Mouse (Mus musculus): ENCODE results near the gene Znrd1as. TPM values are rescaled to one million over a fixed set of nuclear protein-coding genes. Genes with fewer than 3 reads are reported as not detected.

Gene Znrd1as
- polyA plus RNA-seq, 1 experiment from 2014 or later: 6.1 TPM

DNA sequence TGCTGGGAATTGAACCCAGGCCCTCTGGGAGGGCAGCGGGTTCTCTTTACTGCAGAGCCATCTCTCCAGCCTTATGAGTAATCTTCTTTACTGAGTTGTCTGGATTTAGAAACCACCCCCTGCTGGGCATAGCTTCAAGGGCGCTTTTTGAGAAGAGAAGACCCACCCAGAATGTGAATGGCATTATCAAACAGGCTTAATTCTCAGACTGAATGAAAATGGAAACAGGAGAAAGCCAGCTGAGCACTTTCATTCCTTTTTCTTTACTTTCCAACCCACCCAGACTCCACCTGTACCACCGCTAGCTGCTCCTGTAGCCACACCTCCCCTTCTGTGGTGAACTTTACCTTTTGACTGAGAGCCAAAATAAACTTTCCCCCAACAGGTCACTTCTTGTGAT, 37.1 kb downstream of the Znrd1as start:
- no peak overlapping the region for H3K27ac ChIP-seq (replicated peaks; ENCODE audit: low read depth, low read length)
- no peak for DNase-seq (ENCODE audit: low spot score)
- no peak for ATAC-seq (ENCODE audit: low read depth)
- H3K36me3 ChIP-seq (ENCODE audit: control insufficient read depth, insufficient read depth, low read length): no peaks in the 10 kb centered on the region
- H3K9me3 ChIP-seq (ENCODE audit: control insufficient read depth, low read length): no peaks in the 10 kb centered on the region
- H3K4me2 ChIP-seq (ENCODE audit: low read depth, low read length): no peak overlapping the region
- 62% methylated on average over 3 of the region's 3 CpGs for WGBS
- H3K4me3 ChIP-seq (ENCODE audit: low read depth, low read length): no peak overlapping the region
- H3K4me1 ChIP-seq (ENCODE audit: control insufficient read depth, insufficient read depth, low read length): no peaks in the 10 kb centered on the region
- no peak overlapping the region for H3K9ac ChIP-seq (ENCODE audit: low read depth, low read length)
- no peaks in the 10 kb centered on the region for H3K27me3 ChIP-seq (replicated peaks; ENCODE audit: control insufficient read depth, insufficient read depth, low read length)

DNA sequence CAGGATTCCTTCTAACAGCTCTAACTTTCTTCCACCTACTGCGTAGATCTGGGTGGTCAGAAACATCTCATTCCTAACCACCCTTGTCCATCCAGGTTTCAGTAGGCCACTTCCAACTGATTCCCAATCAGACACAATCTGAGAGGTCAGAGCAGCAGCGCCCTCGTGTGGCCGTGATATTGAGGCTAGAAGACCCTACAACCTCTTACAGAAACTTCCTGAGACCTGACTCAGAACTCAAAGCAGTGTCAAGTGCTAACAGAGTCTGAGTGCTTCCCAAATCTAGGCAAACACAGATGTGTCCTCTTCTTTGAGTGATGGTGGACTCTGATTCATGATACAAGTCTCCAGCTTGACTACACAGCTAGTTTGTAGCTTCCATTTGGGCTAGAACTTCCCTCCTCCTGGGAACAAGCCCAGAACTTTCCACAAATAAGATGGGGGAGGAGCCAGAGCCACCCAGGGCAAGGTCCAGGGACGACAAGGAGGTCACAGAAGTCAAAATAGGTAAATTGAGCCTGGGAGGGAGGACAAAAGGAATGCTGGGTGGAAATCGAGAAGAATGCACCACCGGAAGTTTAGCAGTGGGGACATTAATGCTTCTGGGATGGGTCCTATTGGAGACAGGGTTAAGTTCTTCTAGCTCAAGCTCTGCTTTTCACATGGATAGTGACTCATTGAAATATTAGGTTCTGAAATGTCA, 38.8 kb downstream of the Znrd1as start:
- H3K4me3 ChIP-seq (ENCODE audit: low read depth, low read length): no peak overlapping the region

DNA sequence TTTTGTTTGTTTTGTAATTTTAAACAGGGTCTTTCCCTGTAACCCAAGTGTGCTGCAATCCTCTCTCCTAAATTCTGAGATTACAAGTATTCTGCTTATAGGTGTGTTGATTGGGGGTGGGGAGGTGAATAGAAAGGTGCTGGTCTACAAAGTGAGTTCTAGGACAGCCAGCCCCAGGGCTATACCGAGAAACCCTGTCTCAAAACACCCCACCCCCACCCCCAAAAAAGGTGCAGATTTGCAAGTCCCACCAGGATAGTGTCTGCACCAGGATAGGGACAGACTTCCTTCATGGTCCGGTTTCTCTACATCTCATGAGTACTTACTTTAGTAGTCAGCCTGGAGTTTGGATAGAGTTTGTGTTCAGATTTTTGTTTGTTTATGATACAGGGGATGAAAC, 40.1 kb downstream of the Znrd1as start:
- Histone ChIP-seq H3K4me1 (ENCODE audit: control insufficient read depth, insufficient read depth, low read length) (no peaks in the 10 kb centered on the region), H3K27me3 (replicated peaks; ENCODE audit: control insufficient read depth, insufficient read depth, low read length) (no peaks in the 10 kb centered on the region), H3K4me2 (ENCODE audit: low read depth, low read length) (no peak overlapping the region), H3K27ac (replicated peaks; ENCODE audit: low read depth, low read length) (no peak overlapping the region), H3K4me3 (ENCODE audit: low read depth, low read length) (no peak overlapping the region), H3K9me3 (ENCODE audit: control insufficient read depth, low read length) (no peaks in the 10 kb centered on the region), H3K36me3 (ENCODE audit: control insufficient read depth, insufficient read depth, low read length) (no peaks in the 10 kb centered on the region), H3K9ac (ENCODE audit: low read depth, low read length) (no peak overlapping the region)
- WGBS: 71% methylated on average over 2 of the region's 2 CpGs
- DNase-seq (ENCODE audit: low spot score) (no peak), ATAC-seq (ENCODE audit: low read depth) (no peak)

More for the DNA sequence above, 38.8 kb downstream of the Znrd1as start:
- Histone ChIP-seq H3K4me2 (ENCODE audit: low read depth, low read length) (no peak overlapping the region), H3K27ac (replicated peaks; ENCODE audit: low read depth, low read length) (no peak overlapping the region), H3K36me3 (ENCODE audit: control insufficient read depth, insufficient read depth, low read length) (no peaks in the 10 kb centered on the region), H3K27me3 (replicated peaks; ENCODE audit: control insufficient read depth, insufficient read depth, low read length) (no peaks in the 10 kb centered on the region), H3K9ac (ENCODE audit: low read depth, low read length) (no peak overlapping the region), H3K4me1 (ENCODE audit: control insufficient read depth, insufficient read depth, low read length) (no peaks in the 10 kb centered on the region), H3K9me3 (ENCODE audit: control insufficient read depth, low read length) (no peaks in the 10 kb centered on the region)
- WGBS: 25% methylated on average over 7 of the region's 7 CpGs
- peak; percentile 84 for DNase-seq (ENCODE audit: low spot score)
- ATAC-seq (ENCODE audit: low read depth): peak; percentile 60

DNA sequence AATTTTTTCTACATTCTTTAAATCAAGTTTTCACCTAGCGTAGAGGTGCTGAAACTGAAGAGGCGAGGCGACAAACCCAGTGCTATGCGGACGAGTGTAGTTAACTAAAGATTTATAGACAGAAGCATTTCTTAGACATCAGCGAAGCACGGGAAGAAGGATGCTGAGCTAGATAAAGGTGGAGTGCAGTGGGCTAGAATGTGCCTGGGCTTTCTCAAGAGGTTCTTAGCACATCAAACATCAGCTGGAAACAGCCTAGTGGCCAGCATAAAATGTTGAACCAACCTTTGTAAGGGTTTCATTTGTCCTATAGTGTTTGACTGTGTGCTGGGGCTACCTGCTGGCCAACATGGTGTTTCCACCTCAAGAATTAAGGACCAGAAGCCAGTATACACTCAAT, 42.5 kb downstream of the Znrd1as start, which contains the start of gene Zfp57:
TSS of gene Zfp57 (plus strand) at position 301 of the 400 bp plus-strand sequence.
- peaks cover 9% of the 10 kb centered on the region; the same call in 1 of the 2 replicates for H3K36me3 ChIP-seq (ENCODE audit: control insufficient read depth, insufficient read depth, low read length)
- H3K4me2 ChIP-seq (ENCODE audit: low read depth, low read length): peak within 1 kb of the TSS; percentile 78
- H3K27me3 ChIP-seq (replicated peaks; ENCODE audit: control insufficient read depth, insufficient read depth, low read length): no peaks in the 10 kb centered on the region
- H3K9ac ChIP-seq (ENCODE audit: low read depth, low read length): peak within 1 kb of the TSS; percentile 98; the same call in 1 of the 2 replicates
- H3K4me1 ChIP-seq (ENCODE audit: control insufficient read depth, insufficient read depth, low read length): no peaks in the 10 kb centered on the region
- WGBS: 97% methylated on average over 7 of the region's 7 CpGs
- no peaks in the 10 kb centered on the region for H3K9me3 ChIP-seq (ENCODE audit: control insufficient read depth, low read length)
- no peak within 1 kb of the TSS for H3K27ac ChIP-seq (replicated peaks; ENCODE audit: low read depth, low read length)
- H3K4me3 ChIP-seq (ENCODE audit: low read depth, low read length): peak within 1 kb of the TSS; percentile 79
- no peak for DNase-seq (ENCODE audit: low spot score)
- no peak for ATAC-seq (ENCODE audit: low read depth)

- H3K4me1 ChIP-seq (ENCODE audit: control insufficient read depth, insufficient read depth, low read length): no peaks in the 10 kb centered on the region
- DNase-seq (ENCODE audit: low spot score) (peak; percentile 95), ATAC-seq (ENCODE audit: low read depth) (peak; percentile 94)
- H3K4me2 ChIP-seq (ENCODE audit: low read depth, low read length): peak overlapping the region; percentile 78
- H3K4me3 ChIP-seq (ENCODE audit: low read depth, low read length): peak overlapping the region; percentile 79
- H3K36me3 ChIP-seq (ENCODE audit: control insufficient read depth, insufficient read depth, low read length): peaks cover 27% of the 10 kb centered on the region
- H3K9me3 ChIP-seq (ENCODE audit: control insufficient read depth, low read length): no peaks in the 10 kb centered on the region
- H3K27ac ChIP-seq (replicated peaks; ENCODE audit: low read depth, low read length): peak overlapping the region; percentile 93
- under 1% methylated on average over 46 of the region's 49 CpGs for WGBS
- no peaks in the 10 kb centered on the region for H3K27me3 ChIP-seq (replicated peaks; ENCODE audit: control insufficient read depth, insufficient read depth, low read length)
- peak overlapping the region; percentile 98 for H3K9ac ChIP-seq (ENCODE audit: low read depth, low read length)
Observed at GRCm38 (mm10) chr17:37002364-37003330, 44.3 kb downstream of the Znrd1as start.

DNA sequence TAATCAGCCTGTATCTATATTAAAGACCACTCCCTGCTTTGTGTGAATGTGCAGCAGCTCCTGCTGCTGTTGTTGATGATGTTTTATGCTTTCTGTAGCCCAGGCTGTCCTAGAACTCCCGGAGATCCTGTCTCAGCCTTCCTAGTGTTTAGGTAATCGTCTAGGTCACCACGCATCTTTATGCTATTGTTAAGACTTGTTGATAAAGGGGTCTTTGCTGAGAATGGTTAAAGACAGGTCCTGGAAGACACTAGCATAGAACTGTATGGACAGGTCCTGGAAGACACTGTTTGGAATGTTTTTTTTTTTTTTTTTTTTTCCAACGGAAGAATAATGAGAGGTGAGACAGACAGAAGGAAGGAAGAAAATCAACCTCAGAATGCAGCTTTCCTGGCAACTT, 45.0 kb downstream of the Znrd1as start:
- Histone ChIP-seq H3K27me3 (replicated peaks; ENCODE audit: control insufficient read depth, insufficient read depth, low read length) (no peaks in the 10 kb centered on the region), H3K36me3 (ENCODE audit: control insufficient read depth, insufficient read depth, low read length) (peaks cover 34% of the 10 kb centered on the region), H3K9ac (ENCODE audit: low read depth, low read length) (peak overlapping the region; percentile 98), H3K27ac (replicated peaks; ENCODE audit: low read depth, low read length) (0 out of 2 replicates have a peak overlapping the region, but pooled peaks have one; percentile 93), H3K4me3 (ENCODE audit: low read depth, low read length) (peak overlapping the region; percentile 79), H3K4me1 (ENCODE audit: control insufficient read depth, insufficient read depth, low read length) (no peaks in the 10 kb centered on the region), H3K9me3 (ENCODE audit: control insufficient read depth, low read length) (no peaks in the 10 kb centered on the region), H3K4me2 (ENCODE audit: low read depth, low read length) (peak overlapping the region; percentile 78)
- 41% methylated on average over 4 of the region's 4 CpGs for whole genome bisulfite sequencing
- DNase-seq (ENCODE audit: low spot score) (no peak), ATAC-seq (ENCODE audit: low read depth) (no peak)

- no peak overlapping the region for H3K4me3 ChIP-seq (ENCODE audit: low read depth, low read length)
- H3K27ac ChIP-seq (replicated peaks; ENCODE audit: low read depth, low read length): no peak overlapping the region
- no peak overlapping the region for H3K9ac ChIP-seq (ENCODE audit: low read depth, low read length)
- H3K36me3 ChIP-seq (ENCODE audit: control insufficient read depth, insufficient read depth, low read length): peaks cover 61% of the 10 kb centered on the region
- WGBS: 85% methylated on average over 6 of the region's 6 CpGs
- no peaks in the 10 kb centered on the region for H3K4me1 ChIP-seq (ENCODE audit: control insufficient read depth, insufficient read depth, low read length)
- no peaks in the 10 kb centered on the region for H3K9me3 ChIP-seq (ENCODE audit: control insufficient read depth, low read length)
- H3K4me2 ChIP-seq (ENCODE audit: low read depth, low read length): no peak overlapping the region
- ATAC-seq (ENCODE audit: low read depth): no peak
- H3K27me3 ChIP-seq (replicated peaks; ENCODE audit: control insufficient read depth, insufficient read depth, low read length): no peaks in the 10 kb centered on the region
- no peak for DNase-seq (ENCODE audit: low spot score)
Observed at GRCm38 (mm10) chr17:37008161-37008560, 49.8 kb downstream of the Znrd1as start.

DNA sequence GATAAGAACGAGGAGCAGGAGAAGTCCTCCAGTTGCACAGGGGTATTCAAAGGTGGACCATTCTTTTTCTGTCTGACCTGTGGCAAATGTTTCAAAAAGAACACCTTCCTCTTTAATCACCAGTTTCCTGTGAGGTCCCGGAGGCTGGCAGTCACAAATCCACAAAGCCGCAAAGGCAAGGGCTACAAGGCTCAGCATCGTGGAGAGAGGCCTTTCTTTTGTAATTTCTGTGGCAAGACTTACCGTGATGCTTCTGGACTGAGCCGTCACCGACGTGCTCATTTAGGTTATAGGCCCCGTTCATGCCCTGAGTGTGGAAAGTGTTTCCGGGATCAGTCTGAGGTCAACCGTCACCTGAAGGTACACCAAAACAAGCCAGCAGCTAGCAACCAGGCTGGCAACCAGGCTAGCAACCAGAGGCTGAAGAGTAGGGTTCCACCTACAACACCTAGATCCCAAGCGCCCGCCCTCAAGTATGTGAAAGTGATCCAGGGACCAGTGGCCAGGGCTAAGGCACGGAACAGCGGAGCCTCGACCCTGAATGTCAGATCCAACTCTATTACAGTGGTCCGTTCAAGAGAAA, 51.2 kb downstream of the Znrd1as start:
- Histone ChIP-seq H3K9me3 (ENCODE audit: control insufficient read depth, low read length) (no peaks in the 10 kb centered on the region), H3K27ac (replicated peaks; ENCODE audit: low read depth, low read length) (no peak overlapping the region), H3K27me3 (replicated peaks; ENCODE audit: control insufficient read depth, insufficient read depth, low read length) (no peaks in the 10 kb centered on the region), H3K4me2 (ENCODE audit: low read depth, low read length) (no peak overlapping the region), H3K9ac (ENCODE audit: low read depth, low read length) (no peak overlapping the region), H3K4me3 (ENCODE audit: low read depth, low read length) (no peak overlapping the region), H3K4me1 (ENCODE audit: control insufficient read depth, insufficient read depth, low read length) (no peaks in the 10 kb centered on the region), H3K36me3 (ENCODE audit: control insufficient read depth, insufficient read depth, low read length) (peaks cover 55% of the 10 kb centered on the region)
- ATAC-seq (ENCODE audit: low read depth): no peak
- no peak for DNase-seq (ENCODE audit: low spot score)
- WGBS: 93% methylated on average over 17 of the region's 17 CpGs

All from embryonic facial prominence, embryonic 14.5 days (tissue).